Mouse (Mus musculus) embryonic fibroblast, embryonic 13.5 days (primary cell): ENCODE data around the gene Cacna1d.

Experiments
- CTCF ChIP-seq: IDR thresholded peaks from 2 replicates; pipeline ENCODE4 v1.5.1; 2011; ENCODE audit warnings: mild to moderate bottlenecking, control low read depth, low read length, moderate library complexity, borderline replicate concordance; ENCODE audit not compliant: insufficient read depth
- POLR2A ChIP-seq: IDR thresholded peaks from 2 replicates; pipeline ENCODE4 v1.6.1; 2011; ENCODE audit warnings: low read depth, mild to moderate bottlenecking, control low read depth, low read length, moderate library complexity

- TF ChIP-seq CTCF: no peak
- TF ChIP-seq POLR2A: no peak
These were observed 384.7 kb downstream of the Cacna1d start for GRCm38 (mm10) chr14:30106550-30106949.
